Comparison of ENCODE assay signal across 24 mouse cellular contexts in genomic region chr8:8254446-8254845, GRCm38 (mm10).
"Had no signal": no experiment of that assay in that cellular context is flagged by ENCODE, and none has a peak within 500 bp of the region (broad histone marks: within the 10 kb centered on the region; RNA-seq: fewer than 3 reads in every experiment).

No protein-coding gene starts in this region.

- H3K27me3 ChIP-seq: embryonic facial prominence, embryonic 12.5 days; embryonic facial prominence, embryonic 13.5 days; embryonic facial prominence, embryonic 15.5 days; forebrain, embryonic 15.5 days had no signal

- H3K4me1 ChIP-seq: forebrain, embryonic 15.5 days had no signal

- DNase-seq: cerebellum, adult 9-11 months; cerebellum, postnatal 10 days; cerebellum, postnatal 14 days; cerebellum, postnatal 25 days; cerebellum, postnatal 36 days; embryo, embryonic 11 days; forebrain, postnatal 0 days; gastrocnemius, adult 2 months; gastrocnemius, postnatal 10 days; gastrocnemius, postnatal 14 days; gastrocnemius, postnatal 25 days; gastrocnemius, postnatal 36 days; heart, adult 11 months; heart, adult 18-20 months; heart, adult 2 months had no signal

- H3K4me3 ChIP-seq: embryonic facial prominence, embryonic 10.5 days; embryonic facial prominence, embryonic 12.5 days; embryonic facial prominence, embryonic 13.5 days; embryonic facial prominence, embryonic 15.5 days; erythroblast, embryonic 14.5 days; forebrain, embryonic 10.5 days; forebrain, embryonic 12.5 days; forebrain, embryonic 13.5 days; forebrain, embryonic 15.5 days; gastrocnemius, adult 2 months; heart, adult 2 months had no signal

- H3K4me2 ChIP-seq: embryonic facial prominence, embryonic 12.5 days; embryonic facial prominence, embryonic 13.5 days; embryonic facial prominence, embryonic 15.5 days; forebrain, embryonic 12.5 days; forebrain, embryonic 13.5 days; forebrain, embryonic 15.5 days had no signal

- H3K36me3 ChIP-seq: embryonic facial prominence, embryonic 10.5 days; embryonic facial prominence, embryonic 12.5 days; embryonic facial prominence, embryonic 13.5 days; embryonic facial prominence, embryonic 15.5 days; forebrain, embryonic 10.5 days; forebrain, embryonic 12.5 days; forebrain, embryonic 15.5 days had no signal

- H3K27ac ChIP-seq: embryonic facial prominence, embryonic 10.5 days; embryonic facial prominence, embryonic 12.5 days; embryonic facial prominence, embryonic 13.5 days; embryonic facial prominence, embryonic 15.5 days; forebrain, embryonic 10.5 days; forebrain, embryonic 12.5 days; forebrain, embryonic 13.5 days; forebrain, embryonic 15.5 days; gastrocnemius, adult 2 months; heart, adult 2 months had no signal
